Mouse (Mus musculus) adrenal gland, adult 18-20 months (tissue): ENCODE measurements at regions not wholly inside any gene's neighbourhood (a gene's known extent, or its start where the extent isn't known, plus 50 kb on each side); places are given as distances from the start of the nearest gene placed in this dataset.
"Not testable (repeated sequence)": the region's sequence is repeated elsewhere in the genome, so short reads cannot be mapped to it uniquely, and the experiment has no call there.

Experiments used
- DNase-seq, 2 experiments: peaks; one replicate each; pipeline ENCODE4 v3.0.0; 2021 to 2022; ENCODE audit warnings: low spot score in 2 of 2

- DNase-seq: no peak
Observed at GRCm38 (mm10) chr1:51602071-51602470, 123.8 kb upstream of the Nabp1 start.

- DNase-seq: no peak
Observed at GRCm38 (mm10) chr1:51600425-51600824, 122.2 kb upstream of the Nabp1 start.

GRCm38 (mm10) chr1:51596935-51597820 lies 119.0 kb upstream of the Nabp1 start:
- DNase-seq: peak; percentile 71 to 81

- no peak for DNase-seq
Observed at GRCm38 (mm10) chr1:51594666-51595065, 116.4 kb upstream of the Nabp1 start.

- no peak for DNase-seq
Observed at GRCm38 (mm10) chr1:51593621-51594441, 115.6 kb upstream of the Nabp1 start.

- DNase-seq: no peak
Observed at GRCm38 (mm10) chr1:51591886-51592285, 113.7 kb upstream of the Nabp1 start.

- no peak for DNase-seq
Observed at GRCm38 (mm10) chr1:51590606-51591400, 112.6 kb upstream of the Nabp1 start.

GRCm38 (mm10) chr1:51584925-51585424 lies 106.8 kb upstream of the Nabp1 start:
- DNase-seq: no peak

- DNase-seq: no peak
Observed at GRCm38 (mm10) chr1:51583871-51584270, 105.6 kb upstream of the Nabp1 start.

- no peak for DNase-seq
Observed at GRCm38 (mm10) chr1:51580074-51580473, 101.8 kb upstream of the Nabp1 start.

- DNase-seq: no peak
Observed at GRCm38 (mm10) chr1:51577701-51578100, 99.5 kb upstream of the Nabp1 start.

- DNase-seq: no peak
Observed at GRCm38 (mm10) chr1:51572314-51573078, 94.3 kb upstream of the Nabp1 start.

GRCm38 (mm10) chr1:51569625-51570024 lies 91.4 kb upstream of the Nabp1 start:
- DNase-seq: no peak

- DNase-seq: no peak
Observed at GRCm38 (mm10) chr1:51566170-51566649, 88.0 kb upstream of the Nabp1 start.

- not testable (repeated sequence) for DNase-seq
Observed at GRCm38 (mm10) chr1:51556616-51557015, 78.4 kb upstream of the Nabp1 start.

GRCm38 (mm10) chr1:51553738-51554137 lies 75.5 kb upstream of the Nabp1 start:
- no peak for DNase-seq

GRCm38 (mm10) chr1:51551624-51552023 lies 73.4 kb upstream of the Nabp1 start:
- DNase-seq: no peak

- no peak for DNase-seq
Observed at GRCm38 (mm10) chr1:51542801-51543200, 64.6 kb upstream of the Nabp1 start.

GRCm38 (mm10) chr1:51539634-51540033 lies 61.4 kb upstream of the Nabp1 start:
- DNase-seq: no peak

GRCm38 (mm10) chr1:51538836-51539235 lies 60.6 kb upstream of the Nabp1 start:
- no peak for DNase-seq
